Mouse (Mus musculus) brain, embryonic 14.5 days (tissue): ENCODE measurements around the gene 4931428L18Rik.

Experiments used
- CTCF ChIP-seq: fragments of 200-500 bp; IDR thresholded peaks from 2 replicates; pipeline ENCODE4 v1.5.1; 2012; ENCODE audit warnings: inconsistent platforms, mild to moderate bottlenecking, moderate library complexity, borderline replicate concordance; ENCODE audit not compliant: insufficient read depth, insufficient read length; ENCODE audit errors: extremely low read depth
- POLR2A ChIP-seq: fragments of 200-500 bp; IDR thresholded peaks from 2 replicates; pipeline ENCODE4 v1.6.1; 2012; ENCODE audit warnings: mild to moderate bottlenecking, inconsistent platforms, borderline replicate concordance; ENCODE audit not compliant: poor library complexity, insufficient read depth, insufficient read length, severe bottlenecking; ENCODE audit errors: extremely low read depth

DNA sequence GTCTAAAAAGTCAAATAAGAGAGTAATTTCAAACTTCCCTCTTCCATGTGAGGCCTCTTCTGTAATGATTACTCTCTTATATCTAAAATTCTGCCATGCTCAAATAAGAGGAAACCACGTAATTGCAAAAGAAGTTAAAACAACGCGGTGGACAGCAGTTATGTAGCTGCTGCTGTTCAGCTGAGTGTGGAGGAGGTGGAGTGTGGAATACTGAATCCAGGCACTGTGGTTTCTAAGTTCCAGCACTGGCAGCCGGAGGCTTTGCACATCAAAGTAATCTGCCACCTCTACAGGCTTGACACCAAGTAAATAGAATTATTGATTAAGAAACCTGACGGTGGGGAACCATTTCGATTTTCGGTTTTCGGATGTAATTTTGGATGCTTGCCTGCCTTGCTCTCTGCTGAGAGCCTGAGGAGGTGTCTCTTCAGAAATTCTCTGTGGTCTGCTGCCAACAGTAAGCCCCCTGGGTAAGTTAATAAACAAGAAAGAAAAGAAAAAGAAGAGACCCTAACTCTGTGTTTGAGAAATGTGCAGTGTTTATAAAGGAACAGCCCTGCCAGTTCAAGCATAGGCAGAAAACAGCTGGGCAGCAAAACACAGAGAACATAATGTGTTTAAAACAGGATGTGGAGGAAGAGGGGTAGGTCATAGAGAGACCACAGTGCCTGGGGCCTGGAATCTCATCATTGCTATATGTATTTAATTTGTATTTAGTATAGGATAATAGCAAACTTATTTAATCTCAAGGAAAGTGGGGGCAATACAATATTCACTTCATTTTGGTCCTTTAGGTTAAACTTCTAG is 80.0 kb downstream of the 4931428L18Rik start:
- TF ChIP-seq CTCF (no peak), POLR2A (no peak)
